Mouse (Mus musculus): ENCODE results near the gene Gga2. TPM values are rescaled to one million over a fixed set of nuclear protein-coding genes. Genes with fewer than 3 reads are reported as not detected.
A peak's percentile ranks its signal among the peaks of the same experiment; 100 is the strongest.

The Gga2 gene
- polyA plus RNA-seq (2012; ENCODE audit: insufficient read depth, insufficient read length, missing spikeins), result 28.4 and 30.2 TPM in 2 replicates

GRCm38 (mm10) chr7:122020667-122021354 lies at the start of gene Gga2:
Gene Gga2 (minus strand): TSS chr7:122021222.
- H3K4me3 ChIP-seq (ENCODE audit: insufficient read depth, low read length), result peak within 1 kb of the TSS; percentile 93
- peaks cover 34% of the 10 kb centered on the region for H3K4me1 ChIP-seq (ENCODE audit: control insufficient read depth, insufficient read depth, low read length)
- no peak for TF ChIP-seq CTCF (IDR thresholded peaks at IDR 0.05; ENCODE audit: low read depth, low read length)
- no peak for TF ChIP-seq POLR2A (IDR thresholded peaks at IDR 0.05; ENCODE audit: borderline replicate concordance, low read depth, low read length)
- H3K27ac ChIP-seq (ENCODE audit: insufficient read depth, low read depth, low read length), result peak within 1 kb of the TSS; percentile 44

GRCm38 (mm10) chr7:122067517-122068381 lies 46.7 kb upstream of the Gga2 start:
- H3K4me1 ChIP-seq (ENCODE audit: control insufficient read depth, insufficient read depth, low read length), result peaks cover 40% of the 10 kb centered on the region
- TF ChIP-seq POLR2A (IDR thresholded peaks at IDR 0.05; ENCODE audit: borderline replicate concordance, low read depth, low read length) (no peak), CTCF (IDR thresholded peaks at IDR 0.05; ENCODE audit: low read depth, low read length) (no peak)
- H3K4me3 ChIP-seq (ENCODE audit: insufficient read depth, low read length), result peak overlapping the region; percentile 99
- peak overlapping the region; percentile 80 for H3K27ac ChIP-seq (ENCODE audit: insufficient read depth, low read depth, low read length)

GRCm38 (mm10) chr7:122066945-122067516 lies 46.0 kb upstream of the Gga2 start, which contains the start of the genes Ubfd1 and Ears2:
Gene Ubfd1 (plus strand): TSS chr7:122067175.
Gene Ears2 (minus strand): TSS chr7:122067263.
- no peak for TF ChIP-seq POLR2A (IDR thresholded peaks at IDR 0.05; ENCODE audit: borderline replicate concordance, low read depth, low read length)
- no peak for TF ChIP-seq CTCF (IDR thresholded peaks at IDR 0.05; ENCODE audit: low read depth, low read length)
- Histone ChIP-seq H3K4me1 (ENCODE audit: control insufficient read depth, insufficient read depth, low read length) (peaks cover 40% of the 10 kb centered on the region), H3K4me3 (ENCODE audit: insufficient read depth, low read length) (peak within 1 kb of the TSS; percentile 99), H3K27ac (ENCODE audit: insufficient read depth, low read depth, low read length) (peak within 1 kb of the TSS; percentile 80)

GRCm38 (mm10) chr7:122066102-122066944 lies 45.3 kb upstream of the Gga2 start:
- peaks cover 36% of the 10 kb centered on the region for H3K4me1 ChIP-seq (ENCODE audit: control insufficient read depth, insufficient read depth, low read length)
- no peak for TF ChIP-seq CTCF (IDR thresholded peaks at IDR 0.05; ENCODE audit: low read depth, low read length)
- no peak for TF ChIP-seq POLR2A (IDR thresholded peaks at IDR 0.05; ENCODE audit: borderline replicate concordance, low read depth, low read length)
- peak overlapping the region; percentile 99 for H3K4me3 ChIP-seq (ENCODE audit: insufficient read depth, low read length)
- peak overlapping the region; percentile 80 for H3K27ac ChIP-seq (ENCODE audit: insufficient read depth, low read depth, low read length)

- Histone ChIP-seq H3K4me1 (ENCODE audit: control insufficient read depth, insufficient read depth, low read length) (peaks cover 31% of the 10 kb centered on the region), H3K27ac (ENCODE audit: insufficient read depth, low read depth, low read length) (peak overlapping the region; percentile 11), H3K4me3 (ENCODE audit: insufficient read depth, low read length) (peak overlapping the region; percentile 4; the same call in 1 of the 2 replicates)
- TF ChIP-seq POLR2A (IDR thresholded peaks at IDR 0.05; ENCODE audit: borderline replicate concordance, low read depth, low read length), result no peak
Observed at GRCm38 (mm10) chr7:122065656-122066055, 44.6 kb upstream of the Gga2 start.

GRCm38 (mm10) chr7:122056633-122057032 lies 35.6 kb upstream of the Gga2 start:
- TF ChIP-seq POLR2A (IDR thresholded peaks at IDR 0.05; ENCODE audit: borderline replicate concordance, low read depth, low read length) (no peak), CTCF (IDR thresholded peaks at IDR 0.05; ENCODE audit: low read depth, low read length) (no peak)
- Histone ChIP-seq H3K27ac (ENCODE audit: insufficient read depth, low read depth, low read length) (no peak overlapping the region), H3K4me1 (ENCODE audit: control insufficient read depth, insufficient read depth, low read length) (no peaks in the 10 kb centered on the region), H3K4me3 (ENCODE audit: insufficient read depth, low read length) (no peak overlapping the region)

DNA sequence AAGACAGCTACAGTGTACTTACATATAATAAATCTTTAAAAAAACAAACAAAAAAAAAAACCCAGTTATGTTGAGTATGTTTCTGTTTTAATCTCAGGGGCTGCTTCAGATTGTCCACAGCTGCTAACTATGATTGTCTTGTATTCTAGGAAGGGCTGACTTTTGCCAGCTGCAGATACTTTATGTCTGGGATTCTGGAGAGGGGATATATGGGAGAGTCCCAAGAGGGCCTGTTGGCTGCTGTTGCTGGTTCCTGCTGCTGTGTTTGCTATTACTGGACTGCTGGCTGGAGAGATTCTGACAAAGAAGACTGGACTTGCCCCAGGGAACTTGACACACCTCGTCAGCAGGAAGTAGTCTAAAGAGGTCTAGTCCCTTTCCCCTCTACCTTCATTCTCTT lies 29.8 kb upstream of the Gga2 start:
- no peak overlapping the region for H3K4me3 ChIP-seq (ENCODE audit: insufficient read depth, low read length)
- TF ChIP-seq CTCF (IDR thresholded peaks at IDR 0.05; ENCODE audit: low read depth, low read length), result no peak
- TF ChIP-seq POLR2A (IDR thresholded peaks at IDR 0.05; ENCODE audit: borderline replicate concordance, low read depth, low read length), result no peak
- peaks cover 9% of the 10 kb centered on the region for H3K4me1 ChIP-seq (ENCODE audit: control insufficient read depth, insufficient read depth, low read length)
- H3K27ac ChIP-seq (ENCODE audit: insufficient read depth, low read depth, low read length), result no peak overlapping the region

DNA sequence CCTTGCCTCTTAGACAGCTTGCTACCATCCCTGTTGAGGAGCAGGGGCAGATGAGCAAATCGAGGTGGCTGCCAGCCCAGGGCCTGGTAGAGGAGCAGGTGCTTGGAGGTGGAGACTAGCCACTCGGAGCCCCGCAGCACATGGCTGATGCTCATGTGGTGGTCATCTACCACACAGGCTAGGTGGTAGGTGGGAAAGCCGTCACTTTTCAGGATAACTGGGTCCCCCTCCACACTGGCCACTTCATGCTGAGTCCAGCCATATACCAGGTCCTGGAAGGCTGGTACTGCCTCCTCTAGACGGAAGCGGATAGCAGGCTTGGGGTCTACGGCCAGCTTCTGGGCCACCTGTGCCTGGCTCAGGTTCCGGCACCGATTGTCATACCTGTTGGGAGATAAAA lies 27.2 kb upstream of the Gga2 start:
- no peak overlapping the region for H3K4me3 ChIP-seq (ENCODE audit: insufficient read depth, low read length)
- no peak for TF ChIP-seq CTCF (IDR thresholded peaks at IDR 0.05; ENCODE audit: low read depth, low read length)
- TF ChIP-seq POLR2A (IDR thresholded peaks at IDR 0.05; ENCODE audit: borderline replicate concordance, low read depth, low read length), result no peak

GRCm38 (mm10) chr7:122046813-122047212 lies 25.8 kb upstream of the Gga2 start:
- Histone ChIP-seq H3K27ac (ENCODE audit: insufficient read depth, low read depth, low read length) (no peak overlapping the region), H3K4me1 (ENCODE audit: control insufficient read depth, insufficient read depth, low read length) (peaks cover 9% of the 10 kb centered on the region), H3K4me3 (ENCODE audit: insufficient read depth, low read length) (no peak overlapping the region)
- no peak for TF ChIP-seq POLR2A (IDR thresholded peaks at IDR 0.05; ENCODE audit: borderline replicate concordance, low read depth, low read length)
- no peak for TF ChIP-seq CTCF (IDR thresholded peaks at IDR 0.05; ENCODE audit: low read depth, low read length)

More for the DNA sequence above, 27.2 kb upstream of the Gga2 start:
- Histone ChIP-seq H3K27ac (ENCODE audit: insufficient read depth, low read depth, low read length) (no peak overlapping the region), H3K4me1 (ENCODE audit: control insufficient read depth, insufficient read depth, low read length) (peaks cover 9% of the 10 kb centered on the region)

All from bone marrow macrophage, adult 2 months (primary cell).